Mouse (Mus musculus): ENCODE measurements around the gene Sbno2. TPM values are rescaled to one million over a fixed set of nuclear protein-coding genes. Genes with fewer than 3 reads are reported as not detected.
A peak's percentile ranks its signal among the peaks of the same experiment; 100 is the strongest.

Gene Sbno2
- polyA plus RNA-seq, 1 experiment from 2014 or later = 17.2 TPM

DNA sequence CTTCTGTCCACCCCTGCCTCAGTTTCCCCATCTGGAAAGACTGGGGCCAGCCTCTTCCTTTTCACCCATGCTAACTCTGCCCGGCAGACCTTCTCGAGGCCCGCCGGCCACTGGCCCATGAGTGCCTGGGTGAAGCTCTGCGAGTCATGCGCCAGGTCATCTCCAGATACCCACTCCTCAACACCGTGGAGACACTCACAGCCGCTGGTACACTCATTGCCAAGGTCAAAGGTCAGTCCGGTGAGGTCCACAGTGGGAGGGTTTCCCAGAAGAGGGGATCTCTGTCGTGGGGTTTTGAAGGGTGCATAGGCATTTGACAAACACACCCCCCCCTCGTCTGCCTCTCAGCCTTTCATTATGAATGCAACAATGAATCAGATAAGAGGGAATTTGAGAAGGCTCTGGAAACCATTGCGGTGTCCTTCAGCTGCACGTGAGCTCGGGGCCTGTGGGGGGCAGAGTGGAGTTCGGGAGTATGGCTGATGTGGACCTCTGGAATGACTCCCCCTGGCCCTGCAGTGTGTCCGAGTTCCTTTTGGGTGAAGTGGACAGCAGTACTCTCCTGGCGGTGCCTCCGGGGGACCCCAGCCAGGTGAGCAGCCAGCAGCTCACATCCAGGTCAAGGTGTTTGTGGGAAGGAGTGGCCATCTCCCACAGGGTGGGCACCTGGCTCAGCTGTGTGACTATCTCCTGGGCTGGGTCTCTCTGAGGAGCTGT lies 84.6 kb downstream of the Sbno2 start:
- Histone ChIP-seq H3K27me3 (ENCODE audit: control insufficient read depth, insufficient read depth, low read length) (no peaks in the 10 kb centered on the region; the same call in 1 of the 2 replicates), H3K27ac (ENCODE audit: low read length) (no peak overlapping the region), H3K9ac (ENCODE audit: low read length) (no peak overlapping the region), H3K9me3 (replicated peaks; ENCODE audit: control insufficient read depth, low read length) (no peaks in the 10 kb centered on the region), H3K36me3 (ENCODE audit: control insufficient read depth, insufficient read depth, low read length) (no peaks in the 10 kb centered on the region), H3K4me3 (replicated peaks; ENCODE audit: low read length) (no peak overlapping the region), H3K4me2 (ENCODE audit: low read depth, low read length) (no peak overlapping the region), H3K4me1 (ENCODE audit: control insufficient read depth, insufficient read depth, low read length) (peaks cover 29% of the 10 kb centered on the region)
- WGBS = 80% methylated on average over 18 of the region's 18 CpGs
- ATAC-seq (ENCODE audit: insufficient read depth, low FRiP score) = no peak

DNA sequence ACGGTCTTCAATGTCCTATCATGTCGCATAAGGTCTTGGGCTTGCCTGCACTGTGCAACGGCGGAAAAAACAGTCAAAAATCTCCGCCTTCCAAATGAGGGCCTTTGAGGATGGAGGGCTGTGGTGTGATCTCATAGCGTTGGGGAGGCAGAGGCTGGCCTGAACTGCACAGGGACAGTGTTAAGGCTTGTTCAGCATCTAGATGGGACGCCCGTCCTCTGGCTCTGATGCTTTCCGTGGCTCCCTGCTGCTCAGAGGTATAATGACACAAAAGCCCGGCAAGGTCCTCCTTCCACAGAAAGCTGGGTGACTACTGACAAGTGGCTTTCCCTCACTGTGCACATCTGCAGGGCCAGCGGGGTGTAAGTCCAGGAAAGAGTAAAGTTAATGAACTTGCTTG lies 85.2 kb downstream of the Sbno2 start:
- H3K9ac ChIP-seq (ENCODE audit: low read length) = peak overlapping the region; percentile 65
- H3K9me3 ChIP-seq (replicated peaks; ENCODE audit: control insufficient read depth, low read length) = no peaks in the 10 kb centered on the region
- peaks cover 27% of the 10 kb centered on the region for H3K4me1 ChIP-seq (ENCODE audit: control insufficient read depth, insufficient read depth, low read length)
- no peaks in the 10 kb centered on the region; the same call in 1 of the 2 replicates for H3K27me3 ChIP-seq (ENCODE audit: control insufficient read depth, insufficient read depth, low read length)
- no peak overlapping the region for H3K27ac ChIP-seq (ENCODE audit: low read length)
- H3K36me3 ChIP-seq (ENCODE audit: control insufficient read depth, insufficient read depth, low read length) = no peaks in the 10 kb centered on the region
- H3K4me3 ChIP-seq (replicated peaks; ENCODE audit: low read length) = peak overlapping the region; percentile 36
- no peak for ATAC-seq (ENCODE audit: insufficient read depth, low FRiP score)
- peak overlapping the region; percentile 48 for H3K4me2 ChIP-seq (ENCODE audit: low read depth, low read length)
- 48% methylated on average over 11 of the region's 11 CpGs for WGBS

- ATAC-seq (ENCODE audit: insufficient read depth, low FRiP score) = 0 out of 2 replicates have a peak, but pooled peaks have one; percentile 44
- Histone ChIP-seq H3K4me1 (ENCODE audit: control insufficient read depth, insufficient read depth, low read length) (peaks cover 24% of the 10 kb centered on the region), H3K9ac (ENCODE audit: low read length) (peak overlapping the region; percentile 65), H3K4me3 (replicated peaks; ENCODE audit: low read length) (peak overlapping the region; percentile 36), H3K27ac (ENCODE audit: low read length) (peak overlapping the region; percentile 60), H3K9me3 (replicated peaks; ENCODE audit: control insufficient read depth, low read length) (no peaks in the 10 kb centered on the region), H3K36me3 (ENCODE audit: control insufficient read depth, insufficient read depth, low read length) (no peaks in the 10 kb centered on the region), H3K4me2 (ENCODE audit: low read depth, low read length) (peak overlapping the region; percentile 48), H3K27me3 (ENCODE audit: control insufficient read depth, insufficient read depth, low read length) (no peaks in the 10 kb centered on the region; the same call in 1 of the 2 replicates)
- 23% methylated on average over 20 of the region's 20 CpGs for WGBS
Observed at GRCm38 (mm10) chr10:80019471-80020131, 85.8 kb downstream of the Sbno2 start.

- peak; percentile 64; the same call in 1 of the 2 replicates for ATAC-seq (ENCODE audit: insufficient read depth, low FRiP score)
- peaks cover 7% of the 10 kb centered on the region for H3K27me3 ChIP-seq (ENCODE audit: control insufficient read depth, insufficient read depth, low read length)
- 6% methylated on average over 15 of the region's 15 CpGs for WGBS
- H3K4me2 ChIP-seq (ENCODE audit: low read depth, low read length) = peak overlapping the region; percentile 48
- H3K36me3 ChIP-seq (ENCODE audit: control insufficient read depth, insufficient read depth, low read length) = no peaks in the 10 kb centered on the region
- H3K4me3 ChIP-seq (replicated peaks; ENCODE audit: low read length) = peak overlapping the region; percentile 36; the same call in 1 of the 2 replicates
- H3K4me1 ChIP-seq (ENCODE audit: control insufficient read depth, insufficient read depth, low read length) = peaks cover 20% of the 10 kb centered on the region
- H3K9ac ChIP-seq (ENCODE audit: low read length) = peak overlapping the region; percentile 65
- H3K27ac ChIP-seq (ENCODE audit: low read length) = peak overlapping the region; percentile 60
- no peaks in the 10 kb centered on the region for H3K9me3 ChIP-seq (replicated peaks; ENCODE audit: control insufficient read depth, low read length)
Observed at GRCm38 (mm10) chr10:80018739-80019297, 86.6 kb downstream of the Sbno2 start.

- H3K27ac ChIP-seq (ENCODE audit: low read length) = peak overlapping the region; percentile 13; the same call in 1 of the 2 replicates
- no peaks in the 10 kb centered on the region for H3K36me3 ChIP-seq (ENCODE audit: control insufficient read depth, insufficient read depth, low read length)
- H3K4me2 ChIP-seq (ENCODE audit: low read depth, low read length) = 0 out of 2 replicates have a peak overlapping the region, but pooled peaks have one; percentile 15
- 78% methylated on average over 14 of the region's 14 CpGs for WGBS
- peaks cover 15% of the 10 kb centered on the region for H3K27me3 ChIP-seq (ENCODE audit: control insufficient read depth, insufficient read depth, low read length)
- no peak overlapping the region; the same call in 1 of the 2 replicates for H3K4me3 ChIP-seq (replicated peaks; ENCODE audit: low read length)
- H3K4me1 ChIP-seq (ENCODE audit: control insufficient read depth, insufficient read depth, low read length) = peaks cover 17% of the 10 kb centered on the region
- no peaks in the 10 kb centered on the region for H3K9me3 ChIP-seq (replicated peaks; ENCODE audit: control insufficient read depth, low read length)
- ATAC-seq (ENCODE audit: insufficient read depth, low FRiP score) = no peak
- H3K9ac ChIP-seq (ENCODE audit: low read length) = no peak overlapping the region
Observed at GRCm38 (mm10) chr10:80017771-80018170, 87.6 kb downstream of the Sbno2 start.

DNA sequence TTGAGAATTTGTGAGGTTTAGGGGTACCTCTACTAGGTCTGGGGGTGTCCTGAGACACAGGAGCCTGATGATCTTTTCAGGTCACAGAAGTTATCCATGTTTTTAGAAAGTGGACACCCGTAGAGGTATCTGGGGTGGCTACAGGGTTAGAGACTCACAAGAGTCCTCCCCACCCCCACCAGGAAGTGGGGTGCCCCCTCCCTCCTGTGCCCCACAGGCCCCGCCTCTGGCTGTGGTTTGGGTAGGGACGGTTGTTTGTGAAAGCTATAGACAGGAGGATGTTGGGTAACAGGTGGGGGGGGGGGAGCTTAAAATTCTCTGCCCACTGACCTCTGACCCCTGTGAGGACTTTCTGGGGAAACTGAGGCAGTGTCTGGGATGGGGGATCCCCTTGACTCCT lies 88.0 kb downstream of the Sbno2 start:
- H3K36me3 ChIP-seq (ENCODE audit: control insufficient read depth, insufficient read depth, low read length) = no peaks in the 10 kb centered on the region
- peaks cover 17% of the 10 kb centered on the region for H3K4me1 ChIP-seq (ENCODE audit: control insufficient read depth, insufficient read depth, low read length)
- ATAC-seq (ENCODE audit: insufficient read depth, low FRiP score) = no peak
- H3K9ac ChIP-seq (ENCODE audit: low read length) = no peak overlapping the region
- H3K9me3 ChIP-seq (replicated peaks; ENCODE audit: control insufficient read depth, low read length) = no peaks in the 10 kb centered on the region
- H3K27ac ChIP-seq (ENCODE audit: low read length) = no peak overlapping the region
- WGBS = 54% methylated on average over 3 of the region's 3 CpGs
- H3K27me3 ChIP-seq (ENCODE audit: control insufficient read depth, insufficient read depth, low read length) = peaks cover 16% of the 10 kb centered on the region
- H3K4me3 ChIP-seq (replicated peaks; ENCODE audit: low read length) = peak overlapping the region; percentile 27; the same call in 1 of the 2 replicates
- no peak overlapping the region for H3K4me2 ChIP-seq (ENCODE audit: low read depth, low read length)

- H3K4me1 ChIP-seq (ENCODE audit: control insufficient read depth, insufficient read depth, low read length) = peaks cover 17% of the 10 kb centered on the region
- H3K27me3 ChIP-seq (ENCODE audit: control insufficient read depth, insufficient read depth, low read length) = peaks cover 20% of the 10 kb centered on the region
- no peak overlapping the region; the same call in 1 of the 2 replicates for H3K27ac ChIP-seq (ENCODE audit: low read length)
- peak overlapping the region; percentile 21; the same call in 1 of the 2 replicates for H3K9ac ChIP-seq (ENCODE audit: low read length)
- H3K36me3 ChIP-seq (ENCODE audit: control insufficient read depth, insufficient read depth, low read length) = no peaks in the 10 kb centered on the region
- peak overlapping the region; percentile 27 for H3K4me3 ChIP-seq (replicated peaks; ENCODE audit: low read length)
- no peak overlapping the region for H3K4me2 ChIP-seq (ENCODE audit: low read depth, low read length)
- ATAC-seq (ENCODE audit: insufficient read depth, low FRiP score) = no peak
- WGBS = 82% methylated on average over 10 of the region's 10 CpGs
- H3K9me3 ChIP-seq (replicated peaks; ENCODE audit: control insufficient read depth, low read length) = no peaks in the 10 kb centered on the region
Observed at GRCm38 (mm10) chr10:80016931-80017330, 88.4 kb downstream of the Sbno2 start.

DNA sequence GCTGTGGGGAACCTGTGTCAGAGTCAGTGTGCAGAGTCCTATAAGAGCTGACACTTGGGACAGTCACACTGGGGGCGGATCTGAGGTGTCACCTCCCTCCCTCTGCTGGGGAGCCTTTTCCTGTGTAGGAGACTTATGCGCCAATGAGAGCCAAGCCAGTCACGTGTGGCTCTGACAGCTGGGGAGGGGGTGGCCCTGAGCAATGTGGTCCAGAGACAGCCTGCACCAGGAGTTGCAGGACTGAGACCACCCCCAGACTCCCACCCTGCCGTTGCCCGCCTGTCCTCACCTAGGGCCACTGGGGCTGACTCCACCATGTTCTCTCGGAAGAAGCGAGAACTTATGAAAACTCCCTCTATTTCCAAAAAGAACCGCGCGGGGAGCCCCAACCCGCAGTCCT lies 88.9 kb downstream of the Sbno2 start, which contains the start of gene Arhgap45:
Gene Arhgap45, plus strand, starts transcription at position 143 of the 400 bp plus-strand sequence.
- Histone ChIP-seq H3K9ac (ENCODE audit: low read length) (peak within 1 kb of the TSS; percentile 21; the same call in 1 of the 2 replicates), H3K36me3 (ENCODE audit: control insufficient read depth, insufficient read depth, low read length) (no peaks in the 10 kb centered on the region), H3K27me3 (ENCODE audit: control insufficient read depth, insufficient read depth, low read length) (peaks cover 20% of the 10 kb centered on the region), H3K4me1 (ENCODE audit: control insufficient read depth, insufficient read depth, low read length) (peaks cover 17% of the 10 kb centered on the region), H3K4me3 (replicated peaks; ENCODE audit: low read length) (peak within 1 kb of the TSS; percentile 27), H3K27ac (ENCODE audit: low read length) (no peak within 1 kb of the TSS; the same call in 1 of the 2 replicates), H3K9me3 (replicated peaks; ENCODE audit: control insufficient read depth, low read length) (0 out of 2 replicates have a peak, but pooled peaks cover 4% of the 10 kb centered on the region), H3K4me2 (ENCODE audit: low read depth, low read length) (no peak within 1 kb of the TSS)
- WGBS = 70% methylated on average over 11 of the region's 11 CpGs
- no peak for ATAC-seq (ENCODE audit: insufficient read depth, low FRiP score)
